Comparison of ENCODE assay signal across 10 mouse cellular contexts in the genomic region with DNA sequence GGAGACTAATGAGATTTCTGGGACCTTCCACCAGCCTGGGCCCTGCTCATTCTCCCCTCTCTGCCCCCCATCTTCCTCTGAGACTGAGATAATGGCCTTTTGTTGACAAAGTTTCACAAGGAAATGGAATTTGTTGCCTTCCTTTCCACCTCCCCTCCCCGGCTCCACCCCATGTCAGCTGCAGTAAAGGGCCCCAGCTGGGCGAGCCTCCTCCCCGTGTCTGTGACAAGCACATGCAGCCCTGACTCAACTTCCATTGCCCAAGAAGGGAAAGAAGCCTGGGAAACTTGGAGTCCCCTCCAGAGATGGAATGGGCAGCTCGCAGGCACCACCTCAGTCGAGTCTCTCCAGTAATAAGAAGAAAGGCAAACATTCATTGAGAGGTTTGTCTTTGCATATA. TPM values are rescaled to one million over a fixed set of nuclear protein-coding genes. Genes with fewer than 3 reads are reported as not detected.
DNase-seq lines count a peak whose midpoint lies in the region; ATAC-seq lines count a peak whose summit lies in the region.
"Had no signal": no experiment of that assay in that cellular context is flagged by ENCODE, and none has a peak within 500 bp of the region (broad histone marks: within the 10 kb centered on the region; RNA-seq: fewer than 3 reads in every experiment).

No protein-coding gene starts in this region.

- H3K27ac ChIP-seq in midbrain, embryonic 10.5 days (replicated peaks) = peak overlapping the region; percentile 46; the same call in 1 of the 2 replicates
- H3K27ac ChIP-seq in midbrain, embryonic 11.5 days (ENCODE audit: low read depth, low read length) = no peak overlapping the region
- H3K27ac ChIP-seq in intestine, embryonic 16.5 days (ENCODE audit: low read length) = no peak overlapping the region
- H3K27ac ChIP-seq in forebrain, embryonic 10.5 days = no peak overlapping the region
- H3K27ac ChIP-seq: limb, embryonic 12.5 days had no signal

- no peak overlapping the region for H3K4me3 ChIP-seq in midbrain, embryonic 10.5 days
- H3K4me3 ChIP-seq in midbrain, embryonic 11.5 days (ENCODE audit: low read depth, low read length) = no peak overlapping the region
- no peak overlapping the region for H3K4me3 ChIP-seq in intestine, embryonic 16.5 days (ENCODE audit: low read length)
- H3K4me3 ChIP-seq in forebrain, embryonic 10.5 days = no peak overlapping the region
- H3K4me3 ChIP-seq: limb, embryonic 12.5 days had no signal

- no peak overlapping the region for H3K4me2 ChIP-seq in midbrain, embryonic 11.5 days
- H3K4me2 ChIP-seq in intestine, embryonic 16.5 days (ENCODE audit: low read depth, low read length) = no peak overlapping the region
- H3K4me2 ChIP-seq: limb, embryonic 12.5 days had no signal

- H3K27me3 ChIP-seq in midbrain, embryonic 10.5 days (ENCODE audit: low read depth, poor library complexity, severe bottlenecking) = 0 out of 2 replicates have a peak, but pooled peaks cover 6% of the 10 kb centered on the region
- H3K27me3 ChIP-seq in midbrain, embryonic 11.5 days (ENCODE audit: control insufficient read depth, insufficient read depth, low read length) = no peaks in the 10 kb centered on the region
- no peaks in the 10 kb centered on the region for H3K27me3 ChIP-seq in intestine, embryonic 16.5 days (replicated peaks; ENCODE audit: control insufficient read depth, insufficient read depth, low read length)
- H3K27me3 ChIP-seq in forebrain, embryonic 10.5 days (ENCODE audit: poor library complexity, severe bottlenecking) = peaks cover 17% of the 10 kb centered on the region

- no peaks in the 10 kb centered on the region for H3K36me3 ChIP-seq in midbrain, embryonic 10.5 days
- no peaks in the 10 kb centered on the region for H3K36me3 ChIP-seq in midbrain, embryonic 11.5 days (ENCODE audit: control insufficient read depth, insufficient read depth, low read length)
- no peaks in the 10 kb centered on the region for H3K36me3 ChIP-seq in intestine, embryonic 16.5 days (ENCODE audit: control insufficient read depth, insufficient read depth, low read length)
- H3K36me3 ChIP-seq in forebrain, embryonic 10.5 days (replicated peaks) = no peaks in the 10 kb centered on the region
- H3K36me3 ChIP-seq: limb, embryonic 12.5 days had no signal

- no peak overlapping the region for H3K9ac ChIP-seq in midbrain, embryonic 11.5 days (ENCODE audit: low read length)
- no peak overlapping the region for H3K9ac ChIP-seq in intestine, embryonic 16.5 days (ENCODE audit: low read depth, low read length)
- H3K9ac ChIP-seq: limb, embryonic 12.5 days had no signal

- peaks cover 19% of the 10 kb centered on the region for H3K4me1 ChIP-seq in midbrain, embryonic 10.5 days
- peaks cover 5% of the 10 kb centered on the region for H3K4me1 ChIP-seq in midbrain, embryonic 11.5 days (ENCODE audit: control insufficient read depth, insufficient read depth, low read length)
- peaks cover 7% of the 10 kb centered on the region; the same call in 1 of the 2 replicates for H3K4me1 ChIP-seq in intestine, embryonic 16.5 days (ENCODE audit: control insufficient read depth, insufficient read depth, low read length)
- H3K4me1 ChIP-seq in forebrain, embryonic 10.5 days = peaks cover 17% of the 10 kb centered on the region

- no peak for DNase-seq in midbrain, embryonic 10.5 days (ENCODE audit: low spot score)
- no peak for DNase-seq in midbrain, embryonic 11.5 days (ENCODE audit: low spot score, missing footprints)
- peak; percentile 72 to 85 for DNase-seq in lung, postnatal 4 days
- no peak for DNase-seq in forebrain, embryonic 10.5 days (ENCODE audit: extremely low spot score, low spot score)
- no peak for DNase-seq in right cerebral cortex, adult 2 months (ENCODE audit: low spot score in 2 of 2)
- no peak for DNase-seq in frontal cortex, adult 2 months (ENCODE audit: extremely low spot score in 1 of 2, low spot score in 1 of 2)
- DNase-seq: kidney, adult 2 months; right cerebral cortex, adult 18-20 months had no signal

- WGBS in midbrain, embryonic 10.5 days = 10% methylated on average over 5 of the region's 5 CpGs
- WGBS in midbrain, embryonic 11.5 days = 4% methylated on average over 5 of the region's 5 CpGs
- 14% methylated on average over 5 of the region's 5 CpGs for WGBS in intestine, embryonic 16.5 days
- 18% methylated on average over 5 of the region's 5 CpGs for WGBS in forebrain, embryonic 10.5 days

- H3K9me3 ChIP-seq in midbrain, embryonic 10.5 days (replicated peaks) = no peaks in the 10 kb centered on the region
- H3K9me3 ChIP-seq in midbrain, embryonic 11.5 days (ENCODE audit: control insufficient read depth, low read length) = no peaks in the 10 kb centered on the region
- H3K9me3 ChIP-seq in intestine, embryonic 16.5 days (ENCODE audit: control insufficient read depth, low read length) = no peaks in the 10 kb centered on the region
- H3K9me3 ChIP-seq in forebrain, embryonic 10.5 days = no peaks in the 10 kb centered on the region
- H3K9me3 ChIP-seq: limb, embryonic 12.5 days had no signal

- no peak for ATAC-seq in midbrain, embryonic 11.5 days (ENCODE audit: low FRiP score)
- ATAC-seq in intestine, embryonic 16.5 days = peak; percentile 73

RNA-seq across cellular contexts. Expression of gene Plet1, which starts 15.5 kb away (rescaled TPM):
- 0.32 and 0.36 TPM in 2 replicates for polyA plus RNA-seq in midbrain, embryonic 10.5 days (2016; fragmentation: Nextera tagmentation; extraction: Ambion mirVana)
- polyA plus RNA-seq in midbrain, embryonic 11.5 days (2014; fragmentation: Nextera tagmentation; extraction: Ambion mirVana) = 0.52 and 0.78 TPM in 2 replicates
- 1.2 and 1.3 TPM in 2 replicates for polyA plus RNA-seq in intestine, embryonic 16.5 days (2015; fragmentation: Nextera tagmentation; extraction: Ambion mirVana)
- 0.24 and 0.28 TPM in 2 replicates for polyA plus RNA-seq in forebrain, embryonic 10.5 days (2016; fragmentation: Nextera tagmentation; extraction: Ambion mirVana)
- 0.58 and 0.90 TPM in 2 replicates for polyA plus RNA-seq in frontal cortex, adult 2 months (2012; rRNA removed)

RNA-seq across cellular contexts. Expression of gene Pts, which starts 49.7 kb away (rescaled TPM):
- polyA plus RNA-seq in midbrain, embryonic 10.5 days (2016; fragmentation: Nextera tagmentation; extraction: Ambion mirVana) = 86.9 and 95.9 TPM in 2 replicates
- polyA plus RNA-seq in midbrain, embryonic 11.5 days (2014; fragmentation: Nextera tagmentation; extraction: Ambion mirVana) = 76.8 and 88.0 TPM in 2 replicates
- 106 and 107 TPM in 2 replicates for polyA plus RNA-seq in intestine, embryonic 16.5 days (2015; fragmentation: Nextera tagmentation; extraction: Ambion mirVana)
- polyA plus RNA-seq in forebrain, embryonic 10.5 days (2016; fragmentation: Nextera tagmentation; extraction: Ambion mirVana) = 81.2 and 86.5 TPM in 2 replicates
- polyA plus RNA-seq in frontal cortex, adult 2 months (2012; rRNA removed) = 73.9 and 76.7 TPM in 2 replicates

Comparison
In these comparisons a context has a peak if more than half of its experiments do, and no peak if none do; other contexts are left out.
1. DNase-seq: peak in lung, postnatal 4 days (2 of 2); none in midbrain, embryonic 10.5 days (single experiment), midbrain, embryonic 11.5 days (single experiment), forebrain, embryonic 10.5 days (single experiment), right cerebral cortex, adult 2 months (0 of 2) and frontal cortex, adult 2 months (0 of 2).